ENCODE assay signal across 28 mouse cellular contexts in genomic region chr5:28709626-28710025, GRCm38 (mm10).
"Had no signal": no experiment of that assay in that cellular context is flagged by ENCODE, and none has a peak within 500 bp of the region (broad histone marks: within the 10 kb centered on the region; RNA-seq: fewer than 3 reads in every experiment).

No protein-coding gene starts in this region.

- H3K27me3 ChIP-seq: limb, embryonic 12.5 days; limb, embryonic 13.5 days; limb, embryonic 15.5 days; liver, embryonic 12.5 days; liver, embryonic 13.5 days; liver, embryonic 15.5 days; lung, embryonic 15.5 days; megakaryocyte, embryonic 14.5 days; midbrain, embryonic 12.5 days; midbrain, embryonic 13.5 days; midbrain, embryonic 15.5 days; neural tube, embryonic 12.5 days; neural tube, embryonic 13.5 days had no signal

- H3K4me3 ChIP-seq: limb, embryonic 10.5 days; limb, embryonic 12.5 days; limb, embryonic 13.5 days; limb, embryonic 15.5 days; liver, embryonic 12.5 days; liver, embryonic 13.5 days; liver, embryonic 15.5 days; lung, embryonic 15.5 days; megakaryocyte, embryonic 14.5 days; midbrain, embryonic 10.5 days; midbrain, embryonic 12.5 days; midbrain, embryonic 13.5 days; midbrain, embryonic 15.5 days; myocyte; neural tube, embryonic 12.5 days; neural tube, embryonic 13.5 days had no signal

- H3K27ac ChIP-seq: limb, embryonic 10.5 days; limb, embryonic 12.5 days; limb, embryonic 13.5 days; limb, embryonic 15.5 days; liver, embryonic 12.5 days; liver, embryonic 13.5 days; liver, embryonic 14.5 days; liver, embryonic 15.5 days; lung, embryonic 15.5 days; macrophage; midbrain, embryonic 10.5 days; midbrain, embryonic 12.5 days; midbrain, embryonic 13.5 days; midbrain, embryonic 15.5 days; neural tube, embryonic 12.5 days; neural tube, embryonic 13.5 days had no signal

- H3K36me3 ChIP-seq: limb, embryonic 10.5 days; limb, embryonic 12.5 days; limb, embryonic 13.5 days; limb, embryonic 15.5 days; liver, embryonic 12.5 days; liver, embryonic 13.5 days; liver, embryonic 15.5 days; lung, embryonic 15.5 days; midbrain, embryonic 10.5 days; midbrain, embryonic 12.5 days; midbrain, embryonic 13.5 days; midbrain, embryonic 15.5 days; neural tube, embryonic 12.5 days; neural tube, embryonic 13.5 days had no signal

- DNase-seq: liver; liver, embryonic 13.5 days; liver, postnatal 0 days; lung, adult 18-20 months; lung, adult 2 months; lung, postnatal 10 days; lung, postnatal 14 days; lung, postnatal 36 days; lung, postnatal 4 days; midbrain, embryonic 14.5 days had no signal

- H3K9ac ChIP-seq: limb, embryonic 12.5 days; limb, embryonic 13.5 days; limb, embryonic 15.5 days; liver, embryonic 12.5 days; liver, embryonic 13.5 days; liver, embryonic 14.5 days; liver, embryonic 15.5 days; liver, postnatal 0 days; lung, embryonic 14.5 days; lung, embryonic 15.5 days; midbrain, embryonic 12.5 days; midbrain, embryonic 13.5 days; midbrain, embryonic 15.5 days; neural tube, embryonic 12.5 days; neural tube, embryonic 13.5 days had no signal

- H3K4me1 ChIP-seq: limb, embryonic 10.5 days; limb, embryonic 12.5 days; limb, embryonic 13.5 days; limb, embryonic 15.5 days; liver, embryonic 12.5 days; liver, embryonic 13.5 days; liver, embryonic 15.5 days; lung, embryonic 15.5 days; megakaryocyte, embryonic 14.5 days; midbrain, embryonic 10.5 days; midbrain, embryonic 12.5 days; midbrain, embryonic 13.5 days; midbrain, embryonic 15.5 days; neural tube, embryonic 12.5 days; neural tube, embryonic 13.5 days had no signal
